Mouse (Mus musculus) hindbrain, postnatal 0 days (tissue): ENCODE data around the gene Mdfi. TPM values are rescaled to one million over a fixed set of nuclear protein-coding genes. Genes with fewer than 3 reads are reported as not detected.

Source experiments
- ATAC-seq: fragments of 200-750 bp; cut with Nextera tagmentation; 2 replicates; pipeline ENCODE4 v1.8.0; 2017; ENCODE audit warnings: mild to moderate bottlenecking, moderate TSS enrichment, moderate library complexity
- DNase-seq: peaks from one replicate; pipeline ENCODE4 v3.0.0-alpha.2; 2015; ENCODE audit warnings: low spot score
- H3K27ac ChIP-seq: fragments of 300-500 bp; sonication (generic); 2 replicates; pipeline ENCODE4 v1.5.1; 2014; ENCODE audit warnings: mild to moderate bottlenecking
- H3K27me3 ChIP-seq: fragments of 300-500 bp; sonication (generic); 2 replicates; pipeline ENCODE4 v1.6.1; 2014; ENCODE audit warnings: low read length, mixed read lengths; ENCODE audit not compliant: insufficient read depth
- H3K36me3 ChIP-seq: fragments of 300-500 bp; sonication (generic); 2 replicates; pipeline ENCODE4 v1.6.1; 2014; ENCODE audit warnings: low read length, mixed read lengths; ENCODE audit not compliant: insufficient read depth
- H3K4me1 ChIP-seq: fragments of 300-500 bp; sonication (generic); 2 replicates; pipeline ENCODE4 v1.6.1; 2014; ENCODE audit warnings: antibody characterized with exemption, low read length, mixed read lengths; ENCODE audit not compliant: insufficient read depth
- H3K4me2 ChIP-seq: fragments of 300-500 bp; sonication (generic); 2 replicates; pipeline ENCODE4 v1.6.1; 2014; ENCODE audit warnings: low read depth, mild to moderate bottlenecking, low read length, moderate library complexity, mixed read lengths
- H3K4me3 ChIP-seq: fragments of 300-500 bp; sonication (generic); 2 replicates; pipeline ENCODE4 v1.5.1; 2014; ENCODE audit warnings: low read length
- H3K9ac ChIP-seq: fragments of 300-500 bp; sonication (generic); replicated peaks from 2 replicates; pipeline ENCODE4 v1.6.1; 2014; ENCODE audit warnings: mild to moderate bottlenecking, low read length, moderate library complexity, mixed read lengths
- H3K9me3 ChIP-seq: fragments of 300-500 bp; sonication (generic); 2 replicates; pipeline ENCODE4 v1.6.1; 2016; ENCODE audit warnings: low read length, mixed read lengths
- CTCF ChIP-seq: IDR thresholded peaks from 2 replicates; pipeline ENCODE4 v1.5.1; 2016; ENCODE audit warnings: antibody characterized with exemption, control low read depth, low read depth
- WGBS: fragments of 180-500 bp; shearing (Covaris S2); extraction: QIAGEN DNeasy Blood & Tissue Kit; methylation state at CpG from one replicate; pipeline ENCODE4 v1.1.7; 2014; 5-methylcytosine and 5-hydroxymethylcytosine counted together
- polyA plus RNA-seq: library from polyadenylated mRNA; unstranded; fragments of >200 nt; fragmentation: Nextera tagmentation; extraction: Ambion mirVana; gene quantifications from 2 replicates; pipeline ENCODE4 v1.2.1, GENCODE M21; 2015
- total RNA-seq: library from RNA; depleted of rRNA; stranded (reverse); fragments of >200 nt; gene quantifications from 2 replicates; pipeline ENCODE4 v1.2.3, GENCODE M21; 2014

Mdfi gene
- total and polyA plus RNA-seq, 2 experiments from 2014 or later: 2.6 to 38.7 TPM

DNA sequence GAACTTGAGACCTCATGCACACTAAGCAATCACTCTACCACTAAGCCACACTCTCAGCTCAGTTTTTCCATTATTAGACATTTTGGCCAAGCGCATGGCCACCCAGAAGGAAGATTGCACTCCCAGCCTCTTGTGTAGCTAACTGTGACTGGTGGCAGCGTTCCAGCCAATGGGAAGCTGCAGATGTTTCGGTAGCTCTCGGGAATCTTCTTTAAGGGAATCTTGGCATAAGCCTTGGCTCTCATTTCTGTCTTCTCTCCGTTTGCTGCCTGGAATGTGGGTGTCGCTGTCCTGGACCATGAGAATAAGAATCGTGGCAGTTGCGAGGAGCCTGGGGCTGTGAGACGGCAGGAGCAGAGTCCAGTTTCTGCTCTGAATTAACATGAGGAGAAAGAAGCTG, 28.3 kb downstream of the Mdfi start:
- peak; percentile 52 for DNase-seq
- H3K4me2 ChIP-seq: 0 out of 2 replicates have a peak overlapping the region, but pooled peaks have one; percentile 18
- H3K27me3 ChIP-seq: no peaks in the 10 kb centered on the region
- no peak for ATAC-seq
- no peak overlapping the region for H3K9ac ChIP-seq
- TF ChIP-seq CTCF: no peak
- no peaks in the 10 kb centered on the region for H3K36me3 ChIP-seq
- H3K4me3 ChIP-seq: no peak overlapping the region
- H3K27ac ChIP-seq: no peak overlapping the region
- no peaks in the 10 kb centered on the region for H3K9me3 ChIP-seq
- 0 out of 2 replicates have a peak, but pooled peaks cover 7% of the 10 kb centered on the region for H3K4me1 ChIP-seq
- 39% methylated on average over 9 of the region's 9 CpGs for WGBS

DNA sequence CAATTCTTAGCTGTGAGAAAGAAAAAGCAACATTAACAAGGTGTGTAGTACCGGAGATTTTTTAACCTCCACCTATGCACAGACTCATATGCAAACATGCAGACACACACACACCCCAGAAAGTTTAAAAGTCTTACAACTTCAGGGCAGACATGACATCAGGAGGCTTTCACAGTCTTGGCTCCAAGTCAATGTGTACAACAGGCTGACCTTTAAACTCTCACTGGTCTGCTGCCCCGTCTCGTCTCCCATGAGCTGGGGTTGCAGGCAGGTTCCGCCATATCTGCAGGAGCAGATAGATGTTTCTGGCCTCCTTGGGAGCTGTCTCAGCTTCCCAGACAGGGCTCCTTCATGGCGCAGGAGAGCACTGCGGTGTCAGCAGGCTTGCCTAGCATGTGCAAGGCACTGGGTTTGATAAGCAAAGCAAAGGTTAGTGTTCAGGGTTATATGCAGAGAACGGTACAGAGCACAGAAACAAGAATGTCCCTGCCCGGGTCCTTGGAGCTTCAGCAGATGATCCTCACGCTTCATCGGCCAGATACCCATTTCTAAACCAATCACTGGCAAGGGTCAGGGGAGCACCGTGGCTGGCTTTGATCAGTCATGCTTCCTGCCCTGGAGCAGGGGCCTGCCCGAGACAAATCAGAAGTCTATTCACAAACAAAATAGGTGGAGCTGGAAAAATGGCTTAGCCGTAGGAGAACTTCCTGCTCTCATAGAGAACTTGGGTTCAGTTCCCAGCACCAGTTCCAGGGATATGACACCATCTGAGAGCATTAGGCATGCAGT, 29.2 kb downstream of the Mdfi start:
- no peak for TF ChIP-seq CTCF
- no peak overlapping the region for H3K9ac ChIP-seq
- DNase-seq (no peak), ATAC-seq (no peak)
- H3K27me3 ChIP-seq: no peaks in the 10 kb centered on the region
- no peak overlapping the region for H3K27ac ChIP-seq
- no peaks in the 10 kb centered on the region for H3K36me3 ChIP-seq
- H3K9me3 ChIP-seq: no peaks in the 10 kb centered on the region
- H3K4me2 ChIP-seq: no peak overlapping the region
- 39% methylated on average over 13 of the region's 13 CpGs for WGBS
- H3K4me3 ChIP-seq: no peak overlapping the region
- 0 out of 2 replicates have a peak, but pooled peaks cover 7% of the 10 kb centered on the region for H3K4me1 ChIP-seq

DNA sequence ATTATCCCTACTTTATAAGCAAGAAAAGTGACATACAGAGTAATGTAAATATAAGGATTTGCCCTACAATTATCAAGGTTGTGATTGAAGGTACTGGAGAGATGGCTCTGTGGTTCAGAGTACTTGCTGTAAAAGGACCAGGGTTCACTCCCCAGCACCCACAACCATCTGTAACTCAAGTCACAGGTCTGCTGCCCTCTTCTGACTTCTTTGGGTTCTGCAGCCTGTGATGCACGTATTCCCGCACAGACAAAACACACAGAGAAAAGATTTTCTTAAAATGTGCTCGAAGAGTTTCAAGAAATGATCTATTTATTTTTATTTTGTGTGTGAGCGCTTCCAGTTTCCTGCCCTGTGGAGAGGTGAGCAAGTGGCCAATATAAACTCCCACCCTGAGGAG, 30.8 kb downstream of the Mdfi start:
- Histone ChIP-seq H3K27me3 (no peaks in the 10 kb centered on the region), H3K4me1 (0 out of 2 replicates have a peak, but pooled peaks cover 7% of the 10 kb centered on the region), H3K4me3 (no peak overlapping the region), H3K9me3 (no peaks in the 10 kb centered on the region), H3K27ac (no peak overlapping the region), H3K4me2 (no peak overlapping the region), H3K9ac (no peak overlapping the region), H3K36me3 (no peaks in the 10 kb centered on the region)
- no peak for TF ChIP-seq CTCF
- no peak for ATAC-seq
- no peak for DNase-seq
- 90% methylated on average over 4 of the region's 4 CpGs for WGBS

DNA sequence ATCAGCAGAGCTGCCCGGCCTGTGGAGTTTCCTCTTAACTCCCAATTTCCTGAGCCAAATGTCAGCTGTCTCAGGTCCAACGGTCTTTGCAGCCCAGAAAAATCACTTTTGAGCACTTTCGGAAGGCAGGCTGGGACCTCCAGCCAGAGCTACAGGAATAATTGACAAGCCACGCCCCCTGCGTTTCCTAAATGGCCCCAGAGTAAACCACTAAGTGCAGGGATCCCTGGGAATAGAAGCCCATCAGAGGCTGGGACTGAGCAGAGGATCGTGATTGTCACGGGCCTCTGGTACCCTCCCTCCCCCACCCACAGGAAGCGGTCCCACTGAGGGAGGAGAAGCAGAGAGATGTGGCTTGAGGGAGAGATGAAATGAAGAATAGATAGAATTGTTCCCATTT, 31.7 kb downstream of the Mdfi start:
- Histone ChIP-seq H3K9me3 (no peaks in the 10 kb centered on the region), H3K9ac (no peak overlapping the region), H3K4me1 (0 out of 2 replicates have a peak, but pooled peaks cover 7% of the 10 kb centered on the region), H3K4me3 (no peak overlapping the region), H3K27ac (no peak overlapping the region), H3K4me2 (no peak overlapping the region), H3K36me3 (no peaks in the 10 kb centered on the region), H3K27me3 (no peaks in the 10 kb centered on the region)
- DNase-seq: no peak
- TF ChIP-seq CTCF: no peak
- no peak for ATAC-seq
- WGBS: 16% methylated on average over 8 of the region's 8 CpGs

DNA sequence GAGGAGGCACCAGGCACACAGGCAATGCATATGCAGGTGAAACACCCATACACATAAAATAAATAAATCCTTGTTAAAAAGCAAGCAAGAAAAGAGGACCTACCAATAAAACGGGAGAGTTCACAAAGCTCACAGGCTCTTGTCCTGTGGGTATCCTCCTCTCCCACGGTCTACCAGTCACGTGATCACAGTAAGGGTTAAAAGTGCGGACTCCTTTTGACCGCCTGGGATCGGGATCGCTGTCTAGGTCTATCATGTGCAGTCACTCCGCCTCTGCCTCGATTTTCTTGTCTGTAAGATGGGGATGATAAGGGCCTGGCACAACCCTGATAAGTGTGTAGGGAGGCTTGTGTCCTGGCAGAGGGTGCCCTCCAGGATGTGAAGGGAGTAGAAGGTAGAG, 37.1 kb downstream of the Mdfi start:
- no peak overlapping the region for H3K4me3 ChIP-seq
- no peak for TF ChIP-seq CTCF
- DNase-seq: no peak
- H3K36me3 ChIP-seq: no peaks in the 10 kb centered on the region
- H3K9ac ChIP-seq: no peak overlapping the region
- H3K9me3 ChIP-seq: no peaks in the 10 kb centered on the region
- 0 out of 2 replicates have a peak, but pooled peaks cover 5% of the 10 kb centered on the region for H3K4me1 ChIP-seq
- H3K27me3 ChIP-seq: no peaks in the 10 kb centered on the region
- no peak overlapping the region for H3K27ac ChIP-seq
- no peak for ATAC-seq
- H3K4me2 ChIP-seq: no peak overlapping the region
- WGBS: 82% methylated on average over 9 of the region's 9 CpGs

DNA sequence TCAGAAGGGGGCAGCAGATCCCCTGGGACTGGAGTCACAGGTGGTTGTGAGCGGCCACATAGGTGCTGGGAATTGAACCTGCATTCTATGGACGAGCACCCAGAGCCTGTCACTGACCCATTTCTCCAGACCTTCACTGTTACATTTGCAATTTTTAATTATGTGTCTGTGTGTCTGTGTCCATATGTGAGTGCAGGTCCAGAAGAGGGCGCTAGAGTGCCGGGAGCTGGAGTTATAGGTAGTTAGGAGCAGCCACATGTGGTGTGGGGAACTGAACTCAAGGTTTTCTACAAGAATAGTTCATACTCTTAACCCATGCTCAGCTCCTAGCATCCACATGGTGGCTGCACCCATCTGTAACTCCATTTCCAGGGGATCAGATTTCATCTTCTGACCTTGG, 37.5 kb downstream of the Mdfi start:
- Histone ChIP-seq H3K27me3 (no peaks in the 10 kb centered on the region), H3K9me3 (no peaks in the 10 kb centered on the region), H3K4me2 (no peak overlapping the region), H3K36me3 (no peaks in the 10 kb centered on the region), H3K4me1 (0 out of 2 replicates have a peak, but pooled peaks cover under 1% of the 10 kb centered on the region), H3K27ac (no peak overlapping the region), H3K9ac (no peak overlapping the region), H3K4me3 (no peak overlapping the region)
- ATAC-seq: no peak
- 73% methylated on average over 4 of the region's 4 CpGs for WGBS
- DNase-seq: no peak
- no peak; the same call in 1 of the 2 replicates for TF ChIP-seq CTCF
